Mouse (Mus musculus): ENCODE data around the gene 2900092C05Rik. TPM values are rescaled to one million over a fixed set of nuclear protein-coding genes. Genes with fewer than 3 reads are reported as not detected.

The 2900092C05Rik gene
- not detected for polyA plus RNA-seq (2017; shearing (Covaris generic))

DNA sequence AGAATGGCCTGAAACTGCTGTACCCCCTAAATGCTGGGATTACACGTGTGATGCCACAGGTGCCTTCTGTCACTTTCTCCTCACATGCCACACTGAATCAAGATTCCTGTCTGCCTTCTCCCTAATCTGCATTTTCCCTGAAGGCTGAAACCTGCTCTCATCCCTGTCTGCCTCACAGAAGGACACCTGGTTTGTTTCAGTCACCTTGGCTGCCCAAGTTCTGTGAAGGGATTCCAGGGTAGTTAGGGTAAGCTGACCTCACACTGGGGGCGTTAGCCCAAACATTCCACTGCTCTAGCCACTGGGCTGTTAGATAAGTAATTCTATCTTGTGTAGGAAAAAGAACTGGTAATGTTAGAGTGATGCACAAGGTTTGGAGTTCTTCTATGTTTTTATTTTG is at the start of gene 2900092C05Rik:
TSS of gene 2900092C05Rik (plus strand) at position 301 of the 400 bp plus-strand sequence.

DNA sequence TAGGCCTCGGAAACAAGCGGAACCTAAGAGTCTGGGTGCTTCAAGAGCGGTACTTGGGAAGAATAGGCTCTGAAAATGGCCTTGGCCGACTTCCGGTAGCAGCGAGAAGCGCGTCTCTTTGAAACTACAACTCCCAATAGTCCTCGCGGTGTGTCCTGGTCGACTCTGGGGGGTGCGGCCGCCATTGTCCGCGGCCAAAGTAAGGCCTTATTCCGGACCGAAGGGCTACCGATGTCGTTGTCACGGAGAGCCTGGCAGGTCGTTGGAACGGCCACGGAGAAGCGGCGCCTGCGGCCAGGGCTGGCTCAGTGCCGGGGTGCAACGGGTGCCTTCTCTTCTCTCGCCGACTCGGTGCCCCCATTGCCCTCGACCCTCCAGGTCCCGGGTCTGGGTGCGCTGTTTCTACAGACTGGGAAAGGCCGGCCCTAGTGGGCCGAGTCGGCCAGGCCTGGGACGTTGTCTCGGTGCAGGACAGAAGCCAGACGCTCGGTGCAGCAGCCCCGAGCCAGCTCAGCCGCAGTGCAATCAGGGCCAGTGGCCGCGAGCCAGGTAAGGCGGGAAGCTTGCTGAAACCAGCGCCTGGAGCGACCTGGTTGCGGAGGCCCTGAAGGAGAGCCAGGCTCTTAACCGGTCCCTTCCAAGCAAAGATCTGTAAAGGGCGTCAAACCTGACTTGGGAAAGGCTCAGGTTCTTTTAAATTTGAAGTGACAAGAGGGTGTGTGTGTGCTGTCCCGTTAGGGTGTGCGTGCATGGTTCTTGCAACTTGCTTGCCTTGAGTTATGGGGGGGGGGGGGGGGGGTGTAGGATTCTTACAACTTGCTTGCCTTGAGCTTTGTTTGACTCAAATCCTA is 33.9 kb upstream of the 2900092C05Rik start, which contains the start of gene Zfp606:
TSS of gene Zfp606 (plus strand) at position 136 of the 851 bp plus-strand sequence.

Other genes starting within 250 kb of the 2900092C05Rik start
- gene Vmn1r81, start 244.2 kb upstream of the 2900092C05Rik start, polyA plus RNA-seq (2017; shearing (Covaris generic)): not detected
- gene Vmn1r82, start 212.1 kb upstream of the 2900092C05Rik start, polyA plus RNA-seq (2017; shearing (Covaris generic)): not detected
- not detected for gene Vmn1r83, start 183.0 kb upstream of the 2900092C05Rik start, polyA plus RNA-seq (2017; shearing (Covaris generic))
- not detected for gene Vmn1r84, start 143.2 kb upstream of the 2900092C05Rik start, polyA plus RNA-seq (2017; shearing (Covaris generic))
- gene Zfp551, start 89.8 kb upstream of the 2900092C05Rik start, polyA plus RNA-seq (2017; shearing (Covaris generic)): 3.1 TPM
- 10.4 TPM for gene Zfp606, start 34.2 kb upstream of the 2900092C05Rik start, polyA plus RNA-seq (2017; shearing (Covaris generic))
- gene Vmn2r53, start 96.3 kb downstream of the 2900092C05Rik start, polyA plus RNA-seq (2017; shearing (Covaris generic)): 0.02 TPM
- not detected for gene Vmn2r54, start 127.8 kb downstream of the 2900092C05Rik start, polyA plus RNA-seq (2017; shearing (Covaris generic))
- gene Vmn2r55, start 172.5 kb downstream of the 2900092C05Rik start, polyA plus RNA-seq (2017; shearing (Covaris generic)): not detected
- gene Vmn2r56, start 222.5 kb downstream of the 2900092C05Rik start, polyA plus RNA-seq (2017; shearing (Covaris generic)): 0.05 TPM

All from activated CD4-positive, CD25-positive, alpha-beta regulatory T cell, adult 9 weeks (primary cell).